Mouse (Mus musculus) spleen, adult 2 months (tissue): ENCODE measurements at regions not wholly inside any gene's neighbourhood (a gene's known extent, or its start where the extent isn't known, plus 50 kb on each side); places are given as distances from the start of the nearest gene placed in this dataset.

Source experiments
- DNase-seq, 2 experiments: peaks; one replicate each; pipeline versions ENCODE4 v3.0.0 to v3.0.0-alpha.2; 2012 to 2021; ENCODE audit warnings: low spot score in 2 of 2, low read depth in 1 of 2
- H3K27ac ChIP-seq: fragments of 200-500 bp; 2 replicates; pipeline ENCODE4 v1.5.1; 2012; ENCODE audit warnings: low read length, inconsistent platforms; ENCODE audit not compliant: insufficient read depth
- H3K27me3 ChIP-seq: fragments of 200-500 bp; 2 replicates; pipeline ENCODE4 v1.6.1; 2012; ENCODE audit warnings: mild to moderate bottlenecking, moderate library complexity, low read length, inconsistent platforms; ENCODE audit not compliant: control insufficient read depth, insufficient read depth
- H3K36me3 ChIP-seq: fragments of 200-500 bp; 2 replicates; pipeline ENCODE4 v1.6.1; 2012; ENCODE audit warnings: mild to moderate bottlenecking, low read length, inconsistent platforms; ENCODE audit not compliant: control insufficient read depth, insufficient read depth
- H3K4me1 ChIP-seq: fragments of 200-500 bp; 2 replicates; pipeline ENCODE4 v1.6.1; 2011; ENCODE audit warnings: inconsistent platforms; ENCODE audit not compliant: control insufficient read depth, insufficient read depth, insufficient read length
- H3K4me3 ChIP-seq: fragments of 200-500 bp; 2 replicates; pipeline ENCODE4 v1.5.1; 2011; ENCODE audit warnings: mild to moderate bottlenecking, inconsistent platforms; ENCODE audit not compliant: insufficient read depth, insufficient read length; ENCODE audit errors: extremely low read depth
- CTCF ChIP-seq: fragments of 200-500 bp; IDR thresholded peaks from 2 replicates; pipeline ENCODE4 v1.5.1; 2011; ENCODE audit warnings: mild to moderate bottlenecking, inconsistent platforms; ENCODE audit not compliant: insufficient read depth, insufficient read length, insufficient replicate concordance; ENCODE audit errors: extremely low read depth
- POLR2A ChIP-seq: fragments of 200-500 bp; IDR thresholded peaks from 2 replicates; pipeline ENCODE4 v1.6.1; 2011; ENCODE audit warnings: low read depth, low read length, inconsistent platforms
- WGBS: fragments of 180-500 bp; shearing (Covaris S2); methylation state at CpG from one replicate; pipeline ENCODE4 v1.1.7; 2018; 5-methylcytosine and 5-hydroxymethylcytosine counted together

- 50% methylated on average over 2 of the region's 2 CpGs for WGBS
Measured at GRCm38 (mm10) chr7:37192536-37192935, 494.6 kb downstream of the Tshz3 start.

GRCm38 (mm10) chr7:37204800-37205199 lies 506.9 kb downstream of the Tshz3 start:
- no peak overlapping the region for H3K4me3 ChIP-seq
- no peaks in the 10 kb centered on the region for H3K4me1 ChIP-seq
- TF ChIP-seq POLR2A: no peak
- no peak for TF ChIP-seq CTCF
- no peak for DNase-seq
- no peak overlapping the region for H3K27ac ChIP-seq
- H3K36me3 ChIP-seq: no peaks in the 10 kb centered on the region
- H3K27me3 ChIP-seq: no peaks in the 10 kb centered on the region
- 65% methylated on average over 5 of the region's 5 CpGs for WGBS

More at GRCm38 (mm10) chr7:37192536-37192935, 494.6 kb downstream of the Tshz3 start:
- Histone ChIP-seq H3K4me3 (no peak overlapping the region), H3K27ac (no peak overlapping the region), H3K4me1 (no peaks in the 10 kb centered on the region), H3K27me3 (no peaks in the 10 kb centered on the region), H3K36me3 (no peaks in the 10 kb centered on the region)
- no peak for DNase-seq
- TF ChIP-seq POLR2A: no peak
- no peak for TF ChIP-seq CTCF

- H3K27ac ChIP-seq: no peak overlapping the region
- DNase-seq: no peak
- no peaks in the 10 kb centered on the region for H3K27me3 ChIP-seq
- no peak overlapping the region for H3K4me3 ChIP-seq
- WGBS: 91% methylated on average over 7 of the region's 7 CpGs
- H3K36me3 ChIP-seq: no peaks in the 10 kb centered on the region
- TF ChIP-seq POLR2A (no peak), CTCF (no peak)
- H3K4me1 ChIP-seq: no peaks in the 10 kb centered on the region
Measured at GRCm38 (mm10) chr7:37208305-37208704, 510.4 kb downstream of the Tshz3 start.

GRCm38 (mm10) chr7:37213751-37214181 lies 515.8 kb downstream of the Tshz3 start:
- 40% methylated on average over 3 of the region's 3 CpGs for WGBS
- Histone ChIP-seq H3K36me3 (no peaks in the 10 kb centered on the region), H3K27me3 (no peaks in the 10 kb centered on the region), H3K4me3 (no peak overlapping the region), H3K4me1 (no peaks in the 10 kb centered on the region), H3K27ac (no peak overlapping the region)
- TF ChIP-seq CTCF (no peak), POLR2A (no peak)
- no peak for DNase-seq

GRCm38 (mm10) chr7:37215498-37215897 lies 517.6 kb downstream of the Tshz3 start:
- Histone ChIP-seq H3K27me3 (no peaks in the 10 kb centered on the region), H3K4me3 (no peak overlapping the region), H3K4me1 (no peaks in the 10 kb centered on the region), H3K27ac (no peak overlapping the region), H3K36me3 (no peaks in the 10 kb centered on the region)
- TF ChIP-seq POLR2A (no peak), CTCF (no peak)
- WGBS: 86% methylated on average over 6 of the region's 6 CpGs
- no peak for DNase-seq

- DNase-seq: no peak
- H3K36me3 ChIP-seq: no peaks in the 10 kb centered on the region
- 90% methylated on average over 5 of the region's 5 CpGs for WGBS
- TF ChIP-seq CTCF (no peak), POLR2A (no peak)
- no peaks in the 10 kb centered on the region for H3K4me1 ChIP-seq
- no peak overlapping the region for H3K27ac ChIP-seq
- H3K27me3 ChIP-seq: no peaks in the 10 kb centered on the region
- no peak overlapping the region for H3K4me3 ChIP-seq
Measured at GRCm38 (mm10) chr7:37220476-37220875, 522.6 kb downstream of the Tshz3 start.

- H3K27me3 ChIP-seq: no peaks in the 10 kb centered on the region
- WGBS: 84% methylated on average over 3 of the region's 3 CpGs
Measured at GRCm38 (mm10) chr7:37226423-37226822, 528.5 kb downstream of the Tshz3 start.

More at GRCm38 (mm10) chr7:37226423-37226822, 528.5 kb downstream of the Tshz3 start:
- DNase-seq: no peak
- Histone ChIP-seq H3K4me3 (no peak overlapping the region), H3K27ac (no peak overlapping the region), H3K36me3 (no peaks in the 10 kb centered on the region), H3K4me1 (no peaks in the 10 kb centered on the region)
- no peak for TF ChIP-seq CTCF
- no peak for TF ChIP-seq POLR2A
